Mouse (Mus musculus) embryonic fibroblast, embryonic 13.5 days (primary cell): ENCODE data around the gene Npepl1.

Experiments
- CTCF ChIP-seq: IDR thresholded peaks from 2 replicates; pipeline ENCODE4 v1.5.1; 2011; ENCODE audit warnings: mild to moderate bottlenecking, control low read depth, low read length, moderate library complexity, borderline replicate concordance; ENCODE audit not compliant: insufficient read depth
- POLR2A ChIP-seq: IDR thresholded peaks from 2 replicates; pipeline ENCODE4 v1.6.1; 2011; ENCODE audit warnings: low read depth, mild to moderate bottlenecking, control low read depth, low read length, moderate library complexity

GRCm38 (mm10) chr2:174063527-174064211 lies 46.5 kb upstream of the Npepl1 start:
- TF ChIP-seq CTCF (no peak), POLR2A (no peak)
